Mouse (Mus musculus): ENCODE results near the gene Btbd16.

DNA sequence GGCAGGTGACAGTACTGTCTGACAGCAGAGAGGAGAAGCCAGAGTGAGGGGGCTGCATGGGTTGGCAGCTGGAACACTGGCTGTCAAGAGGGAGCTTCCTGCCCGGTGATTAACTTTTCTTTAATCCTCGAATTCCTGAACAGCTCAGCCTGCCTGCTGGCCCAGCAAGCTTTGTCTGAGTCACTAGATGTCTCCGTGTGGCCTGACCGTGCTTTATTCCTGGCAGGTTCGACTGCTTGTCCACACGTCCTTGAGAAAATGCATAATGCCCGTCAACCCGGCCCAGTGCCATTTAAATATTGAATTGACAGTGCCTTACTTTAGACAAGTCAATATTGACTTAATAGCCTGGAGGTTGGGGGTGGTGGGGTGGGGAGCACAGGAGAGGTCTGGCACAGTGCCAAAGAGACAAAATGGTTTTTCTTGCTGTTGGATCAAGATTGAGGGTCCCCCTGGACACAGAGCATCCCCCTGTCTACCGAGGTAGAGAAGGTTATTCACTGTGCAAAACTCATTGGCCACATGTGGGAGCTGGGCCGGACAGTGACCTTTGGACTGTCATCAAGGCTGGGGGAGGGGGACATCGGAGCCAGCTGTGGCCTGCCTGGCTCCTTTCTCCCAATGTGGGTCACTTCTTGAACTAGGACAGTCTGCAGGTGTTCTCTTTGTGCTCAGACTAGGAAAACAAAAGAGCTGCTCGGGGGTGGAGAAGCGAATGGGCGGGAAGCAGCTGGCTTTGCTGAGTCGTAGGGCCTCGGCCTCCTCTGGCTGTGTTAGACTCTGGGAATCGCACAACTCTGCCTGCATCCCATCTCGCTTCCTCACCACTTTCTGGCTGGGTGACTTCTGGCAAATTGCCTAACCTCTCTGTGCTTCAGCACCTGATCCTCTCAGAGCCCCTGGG lies 61.3 kb downstream of the Btbd16 start:
- TF ChIP-seq CTCF (conservative IDR thresholded peaks at IDR 0.05; ENCODE audit: insufficient read depth, insufficient read length, low read depth, low read length) (no peak), POLR2A (IDR thresholded peaks at IDR 0.05; ENCODE audit: low read depth, low read length) (no peak)

Data from kidney, adult 2 months (tissue).